Mouse (Mus musculus): ENCODE results near the gene Mrgprf.

- TF ChIP-seq CTCF (IDR thresholded peaks at IDR 0.05; ENCODE audit: low read depth, low read length) (no peak), POLR2A (IDR thresholded peaks at IDR 0.05; ENCODE audit: insufficient read depth, low read length) (no peak)
Observed at GRCm38 (mm10) chr7:145334428-145335027, 33.9 kb downstream of the Mrgprf start.

All from ES-Bruce4 (cell line).